9 mouse cellular contexts compared by ENCODE assay signal in the genomic region with DNA sequence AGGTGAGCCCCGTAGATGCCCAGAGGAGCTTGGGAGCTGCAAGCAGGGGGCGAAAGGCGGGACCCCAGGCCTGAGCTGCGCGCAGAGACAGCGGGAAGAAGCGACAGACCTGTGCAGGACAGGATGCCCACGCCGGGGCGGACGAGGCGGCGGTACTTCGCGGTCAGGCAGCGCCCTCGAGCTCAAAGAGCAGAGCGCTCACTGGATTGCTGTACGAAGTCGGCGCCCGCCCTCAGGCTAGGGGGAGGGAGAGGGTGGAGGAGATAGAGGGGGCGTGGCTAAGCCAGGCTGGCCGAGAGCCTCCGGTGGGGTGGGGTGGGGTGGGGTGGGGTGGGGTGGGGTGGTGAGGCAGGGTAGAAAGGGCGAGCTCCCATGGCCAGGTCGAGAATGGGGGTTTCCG. TPM values are rescaled to one million over a fixed set of nuclear protein-coding genes. Genes with fewer than 3 reads are reported as not detected.
DNase-seq lines count a peak whose midpoint lies in the region; ATAC-seq and TF ChIP-seq lines count a peak whose summit lies in the region.
"Had no signal": no experiment of that assay in that cellular context is flagged by ENCODE, and none has a peak within 500 bp of the region (broad histone marks: within the 10 kb centered on the region; RNA-seq: fewer than 3 reads in every experiment).

Gene Sstr5 (minus strand): TSS at position 276 of the 400 bp plus-strand sequence.

- H3K27ac ChIP-seq in lung, embryonic 14.5 days (ENCODE audit: low read depth), result no peak within 1 kb of the TSS
- H3K27ac ChIP-seq in embryonic facial prominence, embryonic 11.5 days (replicated peaks; ENCODE audit: low read depth, low read length), result no peak within 1 kb of the TSS
- H3K27ac ChIP-seq in neural tube, embryonic 12.5 days, result no peak within 1 kb of the TSS
- H3K27ac ChIP-seq: liver, embryonic 15.5 days had no signal

- WGBS in lung, embryonic 14.5 days, result 1% methylated on average over 26 of the region's 28 CpGs
- 1% methylated on average over 21 of the region's 28 CpGs for WGBS in embryonic facial prominence, embryonic 11.5 days
- WGBS in neural tube, embryonic 12.5 days, result 1% methylated on average over 20 of the region's 28 CpGs

- H3K36me3 ChIP-seq in lung, embryonic 14.5 days (ENCODE audit: insufficient read depth), result no peaks in the 10 kb centered on the region
- H3K36me3 ChIP-seq in embryonic facial prominence, embryonic 11.5 days (replicated peaks; ENCODE audit: control insufficient read depth, insufficient read depth, low read depth, low read length), result no peaks in the 10 kb centered on the region
- H3K36me3 ChIP-seq in neural tube, embryonic 12.5 days, result no peaks in the 10 kb centered on the region
- H3K36me3 ChIP-seq: liver, embryonic 15.5 days had no signal

- no peak for TF ChIP-seq CTCF in lung, embryonic 14.5 days (IDR thresholded peaks at IDR 0.05; ENCODE audit: low read depth)

- no peak for ATAC-seq in lung, embryonic 14.5 days (ENCODE audit: insufficient read depth)
- 0 out of 2 replicates have a peak, but pooled peaks have one; percentile 5 for ATAC-seq in embryonic facial prominence, embryonic 11.5 days (replicated peaks; ENCODE audit: insufficient number of reproducible peaks, low FRiP score, low TSS enrichment, low read depth)
- ATAC-seq in neural tube, embryonic 12.5 days (ENCODE audit: low FRiP score, low read depth), result no peak
- no peak for ATAC-seq in megakaryocyte progenitor cell, adult 5-6 weeks (replicated peaks; ENCODE audit: poor library complexity)

- H3K9me3 ChIP-seq in lung, embryonic 14.5 days (ENCODE audit: low read depth, low read length), result no peaks in the 10 kb centered on the region
- H3K9me3 ChIP-seq in embryonic facial prominence, embryonic 11.5 days (replicated peaks; ENCODE audit: control insufficient read depth, low read length), result no peaks in the 10 kb centered on the region
- no peaks in the 10 kb centered on the region for H3K9me3 ChIP-seq in neural tube, embryonic 12.5 days
- H3K9me3 ChIP-seq: liver, embryonic 15.5 days had no signal

- H3K4me2 ChIP-seq in lung, embryonic 14.5 days, result peak within 1 kb of the TSS; percentile 52
- H3K4me2 ChIP-seq in embryonic facial prominence, embryonic 11.5 days (ENCODE audit: low read depth, low read length), result peak within 1 kb of the TSS; percentile 66
- H3K4me2 ChIP-seq in neural tube, embryonic 12.5 days (replicated peaks), result peak within 1 kb of the TSS; percentile 61
- H3K4me2 ChIP-seq: liver, embryonic 15.5 days had no signal

- H3K27me3 ChIP-seq in lung, embryonic 14.5 days (ENCODE audit: insufficient read depth, low read length), result peaks cover 24% of the 10 kb centered on the region
- H3K27me3 ChIP-seq in embryonic facial prominence, embryonic 11.5 days (ENCODE audit: control insufficient read depth, insufficient read depth, low read length), result peaks cover 12% of the 10 kb centered on the region
- peaks cover 55% of the 10 kb centered on the region for H3K27me3 ChIP-seq in neural tube, embryonic 12.5 days (replicated peaks)

- H3K4me1 ChIP-seq in lung, embryonic 14.5 days (ENCODE audit: insufficient read depth), result no peaks in the 10 kb centered on the region
- H3K4me1 ChIP-seq in embryonic facial prominence, embryonic 11.5 days (ENCODE audit: control insufficient read depth, insufficient read depth, low read length), result peaks cover 7% of the 10 kb centered on the region; the same call in 1 of the 2 replicates
- H3K4me1 ChIP-seq in neural tube, embryonic 12.5 days, result peaks cover 9% of the 10 kb centered on the region

- 0 out of 2 replicates have a peak within 1 kb of the TSS, but pooled peaks have one; percentile 9 for H3K9ac ChIP-seq in lung, embryonic 14.5 days
- peak within 1 kb of the TSS; percentile 54 for H3K9ac ChIP-seq in embryonic facial prominence, embryonic 11.5 days (replicated peaks; ENCODE audit: low read length)
- H3K9ac ChIP-seq in neural tube, embryonic 12.5 days, result 0 out of 2 replicates have a peak within 1 kb of the TSS, but pooled peaks have one; percentile 29
- H3K9ac ChIP-seq: liver, embryonic 15.5 days had no signal

- DNase-seq in lung, embryonic 14.5 days, result peak; percentile 55
- DNase-seq in lung, postnatal 14 days, result no peak
- DNase-seq in embryonic facial prominence, embryonic 11.5 days (ENCODE audit: low spot score), result peak; percentile 63
- peak; percentile 21 to 48 for DNase-seq in kidney, postnatal 25 days
- DNase-seq in layer of hippocampus, postnatal 36 days, result no peak
- DNase-seq in layer of hippocampus, postnatal 14 days (ENCODE audit: low spot score in 2 of 2), result no peak

- H3K4me3 ChIP-seq in lung, embryonic 14.5 days (ENCODE audit: low read depth, low read length), result peak within 1 kb of the TSS; percentile 22; the same call in 1 of the 2 replicates
- H3K4me3 ChIP-seq in embryonic facial prominence, embryonic 11.5 days (ENCODE audit: low read depth, low read length), result peak within 1 kb of the TSS; percentile 29
- peak within 1 kb of the TSS; percentile 25 for H3K4me3 ChIP-seq in neural tube, embryonic 12.5 days
- H3K4me3 ChIP-seq: liver, embryonic 15.5 days had no signal

RNA-seq across cellular contexts. Expression of gene Sstr5, which starts in this region (rescaled TPM):
- polyA plus RNA-seq in lung, embryonic 14.5 days (2014; fragmentation: Nextera tagmentation; extraction: Ambion mirVana), result 0.15 TPM in 1 of 2 replicates, not detected in the other
- 0.14 and 0.18 TPM in 2 replicates for polyA plus RNA-seq in embryonic facial prominence, embryonic 11.5 days (2014; fragmentation: Nextera tagmentation; extraction: Ambion mirVana)
- 0.18 TPM in 1 of 2 replicates, not detected in the other for polyA plus RNA-seq in neural tube, embryonic 12.5 days (2016; fragmentation: Nextera tagmentation; extraction: Ambion mirVana)
- total RNA-seq in layer of hippocampus, postnatal 36 days (2021), result under 1 TPM in 1 of 2 experiments, not detected in 1; 0.23 TPM
- not detected in 2 replicates for total RNA-seq in megakaryocyte progenitor cell, adult 5-6 weeks (2015)
- total RNA-seq in megakaryocyte progenitor cell, adult 5-6 weeks (2017), result not detected in 2 replicates
- under 1 TPM; 0.14 to 0.16 TPM for total RNA-seq in layer of hippocampus, postnatal 14 days (2021)
- polyA plus RNA-seq: liver, embryonic 15.5 days had no signal

Comparison
In these comparisons a context has a peak if more than half of its experiments do, and no peak if none do; other contexts are left out.
1. Peak in DNase-seq, H3K4me3 ChIP-seq, H3K9ac ChIP-seq and H3K4me2 ChIP-seq in lung, embryonic 14.5 days; RNA of the gene not detected or under 1 TPM.
2. Peak in DNase-seq, ATAC-seq, H3K4me3 ChIP-seq, H3K9ac ChIP-seq and H3K4me2 ChIP-seq in embryonic facial prominence, embryonic 11.5 days; RNA of the gene not detected or under 1 TPM.
3. DNase-seq: peak in kidney, postnatal 25 days (2 of 2); none in lung, postnatal 14 days (single experiment), layer of hippocampus, postnatal 36 days (0 of 2) and layer of hippocampus, postnatal 14 days (0 of 2).
4. Peak in every context shown above with its lines, with median percentiles within 50 percentile points of each other: H3K4me2 ChIP-seq, H3K4me3 ChIP-seq and H3K9ac ChIP-seq.